Mouse (Mus musculus): Measurements from ENCODE around the gene Rin2.

GRCm38 (mm10) chr2:145769964-145770363 is 94.9 kb downstream of the Rin2 start:
- no peak for TF ChIP-seq POLR2A (IDR thresholded peaks at IDR 0.05; ENCODE audit: extremely low read depth, insufficient read depth, low read length)
- no peak for TF ChIP-seq CTCF (IDR thresholded peaks at IDR 0.05; ENCODE audit: low read depth, low read length)

Measured in liver, adult 2 months (tissue).